Mouse (Mus musculus): ENCODE results near the gene Pfpl. TPM values are rescaled to one million over a fixed set of nuclear protein-coding genes. Genes with fewer than 3 reads are reported as not detected.

Gene Pfpl
- polyA plus RNA-seq (2012; fragmentation: generic; extraction: Trizol), result not detected

DNA sequence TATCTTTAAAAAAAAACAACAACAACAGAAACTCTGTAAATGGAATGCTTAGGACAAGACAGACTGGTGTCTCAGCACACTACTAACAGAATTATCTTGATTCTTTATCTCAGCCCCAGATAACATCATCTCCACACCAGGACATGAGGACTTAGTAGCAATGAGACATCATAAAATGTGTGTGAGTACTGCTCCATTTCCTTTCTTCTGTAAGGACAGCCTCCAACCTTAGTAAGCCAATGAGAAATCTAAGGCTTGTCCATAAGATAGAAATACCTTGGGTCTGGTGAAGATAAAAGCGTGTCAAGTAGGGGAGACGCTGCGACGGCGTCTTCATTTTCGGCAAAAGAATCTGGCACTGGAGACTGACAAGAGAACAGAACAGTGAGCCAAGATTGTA is at the start of gene Pfpl:
Gene Pfpl (plus strand): TSS at position 301 of the 400 bp plus-strand sequence.

DNA sequence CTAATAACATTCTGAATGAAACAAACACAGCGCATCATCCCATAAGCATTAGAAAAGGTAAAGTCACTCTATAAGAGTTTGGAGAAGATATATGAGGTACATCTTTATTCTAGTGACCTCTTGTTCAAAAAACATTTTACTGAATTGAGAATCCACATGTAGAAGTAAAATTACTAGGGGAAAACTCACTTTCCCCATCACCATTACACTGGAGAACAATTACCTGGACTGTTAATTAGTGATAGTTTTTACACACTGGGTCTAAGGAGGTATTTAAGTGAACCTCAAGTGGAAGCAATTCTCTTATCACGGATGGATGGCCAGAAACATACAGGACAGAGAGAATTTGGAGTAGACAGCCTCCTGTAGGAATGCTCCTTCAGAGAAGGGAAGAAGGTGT is 40.7 kb upstream of the Pfpl start, which contains the start of gene Olfr1440:
Gene Olfr1440 (plus strand): TSS at position 301 of the 400 bp plus-strand sequence.

DNA sequence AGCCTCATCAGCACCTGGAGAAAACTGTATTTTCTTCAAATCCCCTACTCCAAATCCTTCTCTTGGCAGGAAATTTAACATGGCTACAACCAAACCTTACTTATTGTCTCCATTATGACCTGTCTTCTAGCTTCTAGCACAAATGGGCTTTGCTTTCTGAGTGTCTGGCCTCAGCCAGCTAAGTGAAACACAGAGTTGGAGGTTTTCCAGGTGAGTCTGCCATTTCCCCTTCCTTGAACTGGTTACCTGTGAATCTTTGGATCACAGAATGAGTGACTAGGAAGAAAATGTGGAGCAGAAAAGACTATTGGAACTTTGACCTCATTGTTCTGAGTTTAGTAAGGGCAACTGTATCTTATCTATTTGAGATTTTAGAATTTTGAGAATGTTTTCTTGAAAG is 10.3 kb upstream of the Pfpl start, which contains the start of gene Olfr1441:
Gene Olfr1441 (plus strand): TSS at position 73 of the 400 bp plus-strand sequence.

DNA sequence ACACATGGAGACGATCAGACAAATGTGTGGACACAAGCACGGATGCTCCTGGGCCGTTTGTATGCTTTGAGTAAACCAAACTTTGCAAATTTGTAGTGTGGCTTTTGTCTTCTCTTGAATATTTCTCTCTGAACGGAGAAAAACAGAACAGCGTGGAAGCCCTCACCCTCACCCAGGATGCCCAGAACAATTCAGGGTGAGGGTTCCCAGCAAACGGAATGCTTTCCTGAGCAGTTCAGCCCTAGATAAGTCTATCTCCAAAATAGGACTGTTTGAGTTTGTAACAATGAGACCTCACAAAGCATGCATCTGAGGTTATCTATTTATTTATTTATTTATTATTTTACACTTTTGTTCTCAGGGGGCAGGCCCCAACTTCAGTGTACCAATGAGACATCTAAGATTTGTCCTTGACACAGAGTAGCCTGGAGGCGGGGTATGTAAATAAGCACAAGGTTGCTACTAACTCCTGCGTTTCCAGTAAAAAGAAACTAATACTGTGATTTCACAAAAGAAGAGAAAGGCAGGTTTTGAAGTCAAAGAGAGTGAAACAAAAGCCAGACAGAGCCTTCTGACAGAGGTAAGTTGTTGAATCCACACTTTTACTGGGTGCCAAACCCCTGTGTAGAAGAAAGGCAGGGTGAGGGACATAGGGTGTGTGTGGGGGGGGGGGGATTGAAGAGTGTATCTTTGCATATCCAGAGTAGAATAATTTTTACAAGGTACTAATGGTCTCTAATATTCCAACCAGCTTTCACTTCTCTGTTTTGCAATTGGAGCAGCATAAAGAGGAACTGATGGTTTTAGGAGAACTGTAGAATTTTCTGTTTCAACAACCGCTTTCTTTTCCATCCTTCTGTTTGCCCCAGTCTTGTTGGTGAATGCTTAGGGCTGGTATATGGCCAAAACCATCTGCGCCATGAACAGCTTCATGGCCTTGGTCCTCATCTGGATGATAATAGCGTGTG is 32.9 kb downstream of the Pfpl start, which contains the start of gene Mpeg1:
Gene Mpeg1 (plus strand): TSS at position 498 of the 968 bp plus-strand sequence.

Other genes with a start within 250 kb of the Pfpl start
- not detected for gene Olfr1431, start 227.3 kb upstream of the Pfpl start, polyA plus RNA-seq (2012; fragmentation: generic; extraction: Trizol)
- not detected for gene Olfr1432, start 195.3 kb upstream of the Pfpl start, polyA plus RNA-seq (2012; fragmentation: generic; extraction: Trizol)
- not detected for gene Olfr262, start 186.2 kb upstream of the Pfpl start, polyA plus RNA-seq (2012; fragmentation: generic; extraction: Trizol)
- gene Olfr235, start 166.9 kb upstream of the Pfpl start, polyA plus RNA-seq (2012; fragmentation: generic; extraction: Trizol), result not detected
- gene Olfr1434, start 148.1 kb upstream of the Pfpl start, polyA plus RNA-seq (2012; fragmentation: generic; extraction: Trizol), result not detected
- not detected for gene Olfr1436, start 128.8 kb upstream of the Pfpl start, polyA plus RNA-seq (2012; fragmentation: generic; extraction: Trizol)
- gene Olfr1437, start 102.8 kb upstream of the Pfpl start, polyA plus RNA-seq (2012; fragmentation: generic; extraction: Trizol), result not detected
- gene Olfr1438-ps1, start 92.0 kb upstream of the Pfpl start, polyA plus RNA-seq (2012; fragmentation: generic; extraction: Trizol), result not detected
- gene Olfr1440, start 40.6 kb upstream of the Pfpl start, polyA plus RNA-seq (2012; fragmentation: generic; extraction: Trizol), result not detected
- not detected for gene Olfr1441, start 10.5 kb upstream of the Pfpl start, polyA plus RNA-seq (2012; fragmentation: generic; extraction: Trizol)
- under 1 TPM in 1 of 2 experiments, not detected in 1; 0.05 TPM for gene Mpeg1, start 32.9 kb downstream of the Pfpl start, polyA plus RNA-seq (2012; fragmentation: generic; extraction: Trizol)
- 1 to 10 TPM; 1.8 to 8.0 TPM for gene Dtx4, start 73.5 kb downstream of the Pfpl start, polyA plus RNA-seq (2012; fragmentation: generic; extraction: Trizol)
- 1 to 10 TPM; 3.0 to 6.9 TPM for gene Fam111a, start 117.8 kb downstream of the Pfpl start, polyA plus RNA-seq (2012; fragmentation: generic; extraction: Trizol)
- gene Gm4952, start 172.1 kb downstream of the Pfpl start, polyA plus RNA-seq (2012; fragmentation: generic; extraction: Trizol), result under 1 TPM; 0.04 to 0.05 TPM
- under 1 TPM; 0.02 TPM for gene Glyat, start 205.4 kb downstream of the Pfpl start, polyA plus RNA-seq (2012; fragmentation: generic; extraction: Trizol)
- not detected for gene Olfr1442, start 242.5 kb downstream of the Pfpl start, polyA plus RNA-seq (2012; fragmentation: generic; extraction: Trizol)